Mouse (Mus musculus) myocyte (in vitro differentiated cells): Measurements from ENCODE around the gene Scp2. TPM values are rescaled to one million over a fixed set of nuclear protein-coding genes. Genes with fewer than 3 reads are reported as not detected.

ENCODE experiments used
- H3K27me3 ChIP-seq: one replicate; pipeline ENCODE4 v1.6.1; 2011; ENCODE audit not compliant: control insufficient read depth, insufficient read depth, insufficient read length
- H3K36me3 ChIP-seq: one replicate; pipeline ENCODE4 v1.6.1; 2011; ENCODE audit not compliant: control insufficient read depth, insufficient read depth
- H3K4me2 ChIP-seq: one replicate; pipeline ENCODE4 v1.6.1; 2011; ENCODE audit warnings: low read depth, control low read depth
- H3K4me3 ChIP-seq: one replicate; pipeline ENCODE4 v1.5.1; 2011; ENCODE audit warnings: mild to moderate bottlenecking, control low read depth, moderate library complexity
- H3K79me2 ChIP-seq: one replicate; pipeline ENCODE4 v1.6.1; 2011; ENCODE audit not compliant: control insufficient read depth, insufficient read depth
- H3ac ChIP-seq: one replicate; pipeline ENCODE4 v1.6.1; 2011; ENCODE audit not compliant: control insufficient read depth, insufficient read length
- CEBPB ChIP-seq: IDR thresholded peaks from 2 replicates; pipeline ENCODE4 v1.6.1; 2011; ENCODE audit warnings: mild to moderate bottlenecking, moderate library complexity; ENCODE audit not compliant: poor library complexity, insufficient read depth, severe bottlenecking
- E2F4 ChIP-seq: IDR thresholded peaks from one replicate; pipeline ENCODE4 v1.6.1; 2011; ENCODE audit warnings: mild to moderate bottlenecking, control low read depth, moderate library complexity; ENCODE audit not compliant: insufficient read depth
- MAX ChIP-seq: IDR thresholded peaks from one replicate; pipeline ENCODE4 v1.6.1; 2011; ENCODE audit warnings: low read depth, mild to moderate bottlenecking, control low read depth
- MYOD1 ChIP-seq, 3 experiments: IDR thresholded peaks; one replicate each; pipeline ENCODE4 v1.6.1; 2011; ENCODE audit warnings: control low read depth in 2 of 3, low read depth in 2 of 3, mild to moderate bottlenecking in 2 of 3, moderate library complexity in 1 of 3; ENCODE audit not compliant: insufficient read length in 2 of 3, control insufficient read depth in 1 of 3
- MYOG ChIP-seq, 3 experiments: IDR thresholded peaks; one replicate each; pipeline ENCODE4 v1.6.1; 2011; ENCODE audit warnings: control low read depth in 2 of 3, low read depth in 2 of 3, mild to moderate bottlenecking in 2 of 3; ENCODE audit not compliant: insufficient read length in 2 of 3, control insufficient read depth in 1 of 3, insufficient read depth in 1 of 3
- POLR2A ChIP-seq: IDR thresholded peaks from one replicate; pipeline ENCODE4 v1.6.1; 2011; ENCODE audit warnings: low read depth, mild to moderate bottlenecking, control low read depth, moderate library complexity; ENCODE audit not compliant: insufficient read length
- POLR2AphosphoS2 ChIP-seq: IDR thresholded peaks from one replicate; pipeline ENCODE4 v1.6.1; 2011; ENCODE audit warnings: low read depth, control low read depth; ENCODE audit not compliant: insufficient read length
- REST ChIP-seq: IDR thresholded peaks from one replicate; pipeline ENCODE4 v1.6.1; 2011; ENCODE audit warnings: mild to moderate bottlenecking, control low read depth, moderate library complexity; ENCODE audit not compliant: insufficient read depth, insufficient read length
- SRF ChIP-seq: IDR thresholded peaks from one replicate; pipeline ENCODE4 v1.6.1; 2011; ENCODE audit warnings: low read depth; ENCODE audit not compliant: control insufficient read depth, insufficient read length
- TCF12 ChIP-seq: IDR thresholded peaks from one replicate; pipeline ENCODE4 v1.6.1; 2011; ENCODE audit warnings: mild to moderate bottlenecking, control low read depth; ENCODE audit not compliant: poor library complexity, insufficient read depth, severe bottlenecking
- TCF3 ChIP-seq: IDR thresholded peaks from one replicate; pipeline ENCODE4 v1.6.1; 2011; ENCODE audit warnings: low read depth, control low read depth; ENCODE audit not compliant: insufficient read length
- USF1 ChIP-seq: IDR thresholded peaks from one replicate; pipeline ENCODE4 v1.6.1; 2011; ENCODE audit warnings: low read depth, mild to moderate bottlenecking, control low read depth, moderate library complexity
- polyA plus RNA-seq: library from polyadenylated mRNA; unstranded; fragments of >200 nt; fragmentation: generic; extraction: Trizol; gene quantifications from one replicate; pipeline ENCODE4 v1.2.1, GENCODE M21; 2012; ENCODE audit warnings: missing spikeins

Scp2 gene
- polyA plus RNA-seq: 79.8 TPM

DNA sequence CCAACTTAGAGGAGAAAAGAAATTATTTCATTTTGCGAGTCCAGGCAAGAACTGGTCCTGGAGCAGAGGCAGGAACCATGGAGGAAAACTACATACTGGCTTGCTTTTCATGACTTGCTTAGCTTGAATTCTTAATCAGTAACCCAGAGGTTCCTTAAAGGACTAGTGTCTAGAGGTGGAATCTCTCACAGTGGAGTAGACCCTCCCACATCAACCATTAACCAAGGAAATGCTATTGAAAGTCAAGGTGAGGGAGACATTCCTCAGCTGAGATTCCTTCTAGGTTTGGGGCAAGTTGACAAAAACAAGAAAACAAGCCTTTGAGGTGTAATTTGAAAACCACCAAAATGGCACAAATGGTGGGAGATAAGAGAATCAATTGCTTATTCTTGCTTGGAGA, at the start of gene Scp2:
Gene Scp2 (minus strand): TSS at position 119 of the 400 bp plus-strand sequence.
- no peak within 1 kb of the TSS for H3K4me2 ChIP-seq
- TF ChIP-seq POLR2AphosphoS2: no peak
- no peak for TF ChIP-seq REST
- no peak for TF ChIP-seq MYOG (IDR thresholded peaks at IDR 0.05; ENCODE audit: control insufficient read depth in 1 of 3, insufficient read depth in 1 of 3, insufficient read length in 2 of 3, low read depth in 2 of 3)
- no peak for TF ChIP-seq POLR2A
- TF ChIP-seq E2F4: no peak
- no peak for TF ChIP-seq MAX
- TF ChIP-seq CEBPB: no peak
- no peak for TF ChIP-seq USF1
- TF ChIP-seq MYOD1 (IDR thresholded peaks at IDR 0.05; ENCODE audit: control insufficient read depth in 1 of 3, insufficient read length in 2 of 3, low read depth in 2 of 3): no peak
- no peak for TF ChIP-seq TCF3
- TF ChIP-seq TCF12: no peak
- no peak for TF ChIP-seq SRF
- no peaks in the 10 kb centered on the region for H3K36me3 ChIP-seq
- no peaks in the 10 kb centered on the region for H3K27me3 ChIP-seq
- no peaks in the 10 kb centered on the region for H3K79me2 ChIP-seq
- H3ac ChIP-seq: no peak within 1 kb of the TSS
- no peak within 1 kb of the TSS for H3K4me3 ChIP-seq

DNA sequence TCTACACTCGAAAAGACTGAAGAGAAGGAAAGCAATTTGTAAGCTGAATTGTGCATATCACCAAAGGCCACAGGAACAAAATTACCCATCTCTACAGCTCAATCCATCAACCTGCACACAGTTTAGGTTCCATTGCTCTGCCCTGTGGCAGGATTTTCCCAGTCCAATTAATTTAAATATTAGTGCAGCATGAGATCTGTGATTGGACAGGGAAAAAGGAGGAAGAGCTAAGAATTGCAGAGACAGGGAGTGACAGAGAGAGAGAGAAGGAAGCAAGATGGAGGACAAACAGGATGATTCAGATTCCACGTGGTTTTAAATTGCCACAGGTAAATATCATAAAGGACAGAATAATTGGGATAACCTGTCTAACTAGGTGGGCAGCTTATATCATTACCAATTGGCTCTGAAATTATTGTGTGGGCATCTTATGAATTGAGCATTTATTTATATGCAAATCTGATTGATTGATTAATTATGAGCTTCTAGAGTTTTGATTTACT, 48.1 kb upstream of the Scp2 start:
- no peak for TF ChIP-seq MYOD1 (IDR thresholded peaks at IDR 0.05; ENCODE audit: control insufficient read depth in 1 of 3, insufficient read length in 2 of 3, low read depth in 2 of 3)
- no peak for TF ChIP-seq TCF12
- no peak for TF ChIP-seq CEBPB
- no peak for TF ChIP-seq E2F4
- TF ChIP-seq MAX: no peak
- no peak for TF ChIP-seq SRF
- TF ChIP-seq MYOG (IDR thresholded peaks at IDR 0.05; ENCODE audit: control insufficient read depth in 1 of 3, insufficient read depth in 1 of 3, insufficient read length in 2 of 3, low read depth in 2 of 3): no peak
- TF ChIP-seq USF1: no peak
- no peak for TF ChIP-seq POLR2AphosphoS2
- TF ChIP-seq POLR2A: no peak
- no peak for TF ChIP-seq REST
- no peak for TF ChIP-seq TCF3
- H3K4me2 ChIP-seq: peak overlapping the region; percentile 40
- H3ac ChIP-seq: no peak overlapping the region
- no peaks in the 10 kb centered on the region for H3K36me3 ChIP-seq
- H3K79me2 ChIP-seq: no peaks in the 10 kb centered on the region
- H3K4me3 ChIP-seq: peak overlapping the region; percentile 4
- H3K27me3 ChIP-seq: peaks cover 12% of the 10 kb centered on the region

DNA sequence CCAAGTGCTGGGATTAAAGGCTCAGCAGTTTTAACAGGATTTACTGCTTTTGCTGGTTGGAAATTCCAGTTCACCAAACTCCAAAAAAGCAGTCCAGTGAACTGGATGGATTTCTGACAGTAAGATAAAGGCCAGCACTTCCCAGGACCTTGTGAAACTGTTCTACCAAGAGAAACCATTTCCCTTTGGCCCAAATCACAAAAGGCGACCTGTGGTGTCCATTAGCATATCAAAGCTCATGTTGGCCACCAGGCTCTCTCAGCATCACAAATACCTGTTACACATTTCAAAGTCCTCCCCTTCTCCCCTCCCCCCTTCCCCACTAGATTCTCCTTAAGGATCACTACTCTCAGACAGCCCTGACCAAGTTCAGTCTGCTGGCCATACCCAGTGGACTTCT, 37.5 kb upstream of the Scp2 start:
- TF ChIP-seq E2F4: no peak
- Histone ChIP-seq H3K4me2 (no peak overlapping the region), H3K36me3 (no peaks in the 10 kb centered on the region), H3ac (no peak overlapping the region), H3K79me2 (no peaks in the 10 kb centered on the region), H3K4me3 (no peak overlapping the region), H3K27me3 (peaks cover 2% of the 10 kb centered on the region)

DNA sequence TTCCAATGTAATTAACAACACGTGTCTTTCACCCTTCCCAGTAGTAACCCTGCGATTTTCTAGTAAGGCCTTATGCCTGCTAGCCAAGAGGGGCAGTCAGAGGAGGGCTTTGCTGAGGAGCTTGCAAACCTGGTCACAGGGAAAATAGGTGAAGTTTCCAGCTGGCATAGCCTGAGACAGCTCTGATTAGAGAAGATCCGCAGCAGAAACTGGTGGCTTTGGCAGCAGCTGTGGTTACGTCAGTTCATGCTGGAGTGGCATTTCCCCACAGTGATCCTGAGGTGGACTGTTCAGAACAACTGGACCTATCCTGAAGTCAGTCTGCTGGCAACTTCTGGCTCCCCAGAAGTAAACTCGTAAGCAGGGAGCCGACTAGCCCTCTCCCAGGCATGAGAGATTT, 23.3 kb upstream of the Scp2 start:
- H3K4me3 ChIP-seq: no peak overlapping the region
- H3K27me3 ChIP-seq: peaks cover 12% of the 10 kb centered on the region
- no peaks in the 10 kb centered on the region for H3K79me2 ChIP-seq
- no peak overlapping the region for H3ac ChIP-seq
- TF ChIP-seq REST (no peak), POLR2A (no peak), POLR2AphosphoS2 (no peak), MYOD1 (IDR thresholded peaks at IDR 0.05; ENCODE audit: control insufficient read depth in 1 of 3, insufficient read length in 2 of 3, low read depth in 2 of 3) (no peak), TCF12 (no peak), MYOG (IDR thresholded peaks at IDR 0.05; ENCODE audit: control insufficient read depth in 1 of 3, insufficient read depth in 1 of 3, insufficient read length in 2 of 3, low read depth in 2 of 3) (no peak), SRF (no peak), CEBPB (no peak), E2F4 (no peak), USF1 (no peak), MAX (no peak), TCF3 (no peak)
- no peaks in the 10 kb centered on the region for H3K36me3 ChIP-seq
- H3K4me2 ChIP-seq: no peak overlapping the region

DNA sequence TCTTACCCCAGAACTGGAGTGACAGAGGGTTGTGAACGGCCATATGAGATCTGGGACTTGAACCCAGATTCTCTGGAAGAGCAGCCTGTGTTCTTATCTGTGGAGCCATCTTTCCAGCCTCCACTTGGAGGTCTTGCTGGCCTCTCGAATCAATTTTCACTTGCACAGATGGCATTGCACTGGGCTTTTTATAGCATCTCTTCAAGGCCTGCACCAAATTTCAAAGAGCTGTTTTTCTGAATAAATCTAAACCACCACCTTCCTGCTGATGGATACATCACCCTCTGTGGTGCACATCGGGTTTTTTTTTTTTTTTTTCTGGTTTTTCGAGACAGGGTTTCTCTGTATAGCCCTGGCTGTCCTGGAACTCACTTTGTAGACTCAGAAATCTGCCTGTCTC, 22.1 kb upstream of the Scp2 start:
- Histone ChIP-seq H3ac (no peak overlapping the region), H3K79me2 (no peaks in the 10 kb centered on the region), H3K27me3 (peaks cover 12% of the 10 kb centered on the region), H3K36me3 (no peaks in the 10 kb centered on the region), H3K4me2 (no peak overlapping the region), H3K4me3 (no peak overlapping the region)
- no peak for TF ChIP-seq MAX
- TF ChIP-seq MYOD1 (IDR thresholded peaks at IDR 0.05; ENCODE audit: control insufficient read depth in 1 of 3, insufficient read length in 2 of 3, low read depth in 2 of 3): no peak
- TF ChIP-seq TCF12: no peak
- TF ChIP-seq POLR2A: no peak
